Mouse (Mus musculus) brain, embryonic 14.5 days (tissue): Measurements from ENCODE around the gene Eepd1.

ENCODE experiments used
- CTCF ChIP-seq: fragments of 200-500 bp; IDR thresholded peaks from 2 replicates; pipeline ENCODE4 v1.5.1; 2012; ENCODE audit warnings: inconsistent platforms, mild to moderate bottlenecking, moderate library complexity, borderline replicate concordance; ENCODE audit not compliant: insufficient read depth, insufficient read length; ENCODE audit errors: extremely low read depth
- POLR2A ChIP-seq: fragments of 200-500 bp; IDR thresholded peaks from 2 replicates; pipeline ENCODE4 v1.6.1; 2012; ENCODE audit warnings: mild to moderate bottlenecking, inconsistent platforms, borderline replicate concordance; ENCODE audit not compliant: poor library complexity, insufficient read depth, insufficient read length, severe bottlenecking; ENCODE audit errors: extremely low read depth

GRCm38 (mm10) chr9:25487446-25488110 lies 6.2 kb downstream of the Eepd1 start:
- TF ChIP-seq POLR2A: no peak
- no peak for TF ChIP-seq CTCF
